Mouse (Mus musculus): ENCODE results near the gene Gm42906. TPM values are rescaled to one million over a fixed set of nuclear protein-coding genes. Genes with fewer than 3 reads are reported as not detected.

Gm42906 gene
- polyA plus RNA-seq (2014; fragmentation: Illumina TruSeq; extraction: RNeasy Lipid Tissue Mini Kit (QIAGEN cat#74804); ENCODE audit: low read depth, low replicate concordance), result not detected

GRCm38 (mm10) chr5:151428113-151428756 lies at the start of gene Gm42906:
Gm42906 (minus strand) TSS chr5:151428163.

DNA sequence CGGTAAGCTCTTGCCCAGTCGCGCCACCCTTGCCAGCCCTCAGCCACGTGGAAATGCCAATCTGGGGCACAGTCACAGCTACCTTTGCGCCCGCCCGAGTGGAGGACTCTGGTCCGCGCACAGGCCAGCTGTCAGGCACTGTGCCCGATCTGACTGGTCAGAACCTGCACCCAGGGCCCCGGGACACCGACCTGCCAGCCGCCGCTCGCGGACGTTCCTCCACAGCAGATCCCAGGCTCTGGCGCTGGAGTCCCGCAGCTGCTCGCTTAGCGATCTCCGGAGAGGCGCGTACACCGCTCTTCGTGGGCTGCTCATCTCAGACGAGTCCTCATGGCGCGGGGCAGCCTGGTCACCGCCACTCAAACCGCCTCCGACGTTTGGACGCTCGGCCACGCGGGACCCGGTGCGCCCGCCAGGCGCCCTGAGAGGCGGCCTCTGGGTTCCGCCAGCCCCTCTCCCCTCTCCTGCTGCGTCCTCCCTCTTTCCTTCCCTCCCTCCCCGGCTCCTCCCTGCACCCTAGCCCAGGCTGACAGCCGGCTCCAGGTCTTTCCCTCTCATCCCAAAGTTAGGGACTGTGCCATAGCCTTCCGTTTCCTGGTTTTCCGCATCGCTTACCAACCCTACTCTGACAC lies 194.4 kb downstream of the Gm42906 start, which contains the start of gene Stard13:
TSS of gene Stard13 (minus strand) at position 437 of the 632 bp plus-strand sequence.

Other genes with a start within 250 kb of the Gm42906 start
- gene Stard13, start 194.3 kb downstream of the Gm42906 start, polyA plus RNA-seq (2014; fragmentation: Illumina TruSeq; extraction: RNeasy Lipid Tissue Mini Kit (QIAGEN cat#74804); ENCODE audit: low read depth, low replicate concordance), result 8.9 TPM
- gene Vmn2r18, start 177.9 kb upstream of the Gm42906 start, polyA plus RNA-seq (2014; fragmentation: Illumina TruSeq; extraction: RNeasy Lipid Tissue Mini Kit (QIAGEN cat#74804); ENCODE audit: low read depth, low replicate concordance), result not detected
- gene Rfc3, start 223.1 kb upstream of the Gm42906 start, polyA plus RNA-seq (2014; fragmentation: Illumina TruSeq; extraction: RNeasy Lipid Tissue Mini Kit (QIAGEN cat#74804); ENCODE audit: low read depth, low replicate concordance), result 18.7 TPM